Mouse (Mus musculus): Measurements from ENCODE around the gene Caprin1. TPM values are rescaled to one million over a fixed set of nuclear protein-coding genes. Genes with fewer than 3 reads are reported as not detected.

Caprin1 gene
- polyA plus RNA-seq, 1 experiment from 2014 or later = 610 TPM

Other genes starting within 250 kb of the Caprin1 start
- gene Abtb2, start 231.3 kb downstream of the Caprin1 start, polyA plus RNA-seq (2014; fragmentation: Nextera tagmentation; extraction: Ambion mirVana) = 13.9 and 14.6 TPM in 2 replicates
- 21.5 and 22.7 TPM in 2 replicates for gene Nat10, start 36.4 kb downstream of the Caprin1 start, polyA plus RNA-seq (2014; fragmentation: Nextera tagmentation; extraction: Ambion mirVana)
- gene Lmo2, start 160.3 kb upstream of the Caprin1 start, polyA plus RNA-seq (2014; fragmentation: Nextera tagmentation; extraction: Ambion mirVana) = 21.3 and 23.9 TPM in 2 replicates
- gene Fbxo3, start 230.1 kb upstream of the Caprin1 start, polyA plus RNA-seq (2014; fragmentation: Nextera tagmentation; extraction: Ambion mirVana) = 59.9 and 61.4 TPM in 2 replicates
- gene 4931422A03Rik, start 230.7 kb upstream of the Caprin1 start, polyA plus RNA-seq (2014; fragmentation: Nextera tagmentation; extraction: Ambion mirVana) = 1.9 and 2.5 TPM in 2 replicates

Measured in hindbrain, embryonic 11.5 days (tissue).